Comparison of ENCODE assay signal across 12 mouse cellular contexts in genomic region chr1:134647591-134647990, GRCm38 (mm10). TPM values are rescaled to one million over a fixed set of nuclear protein-coding genes. Genes with fewer than 3 reads are reported as not detected.
DNase-seq lines count a peak whose midpoint lies in the region; ATAC-seq and TF ChIP-seq lines count a peak whose summit lies in the region.
"Had no signal": no experiment of that assay in that cellular context is flagged by ENCODE, and none has a peak within 500 bp of the region (broad histone marks: within the 10 kb centered on the region; RNA-seq: fewer than 3 reads in every experiment).

No protein-coding gene starts in this region.

- peak overlapping the region; percentile 59 for H3K4me3 ChIP-seq in cerebellum, adult 2 months (replicated peaks; ENCODE audit: insufficient read depth, low read depth, low read length)
- peak overlapping the region; percentile 58 for H3K4me3 ChIP-seq in kidney, embryonic 14.5 days (ENCODE audit: low read length)
- peak overlapping the region; percentile 48 for H3K4me3 ChIP-seq in hindbrain, embryonic 13.5 days
- H3K4me3 ChIP-seq in limb, embryonic 14.5 days (replicated peaks; ENCODE audit: low read length) = peak overlapping the region; percentile 52

- peaks cover 37% of the 10 kb centered on the region for H3K4me1 ChIP-seq in cerebellum, adult 2 months (ENCODE audit: control insufficient read depth, insufficient read depth, low read length)
- H3K4me1 ChIP-seq in kidney, embryonic 14.5 days (ENCODE audit: control insufficient read depth, insufficient read depth, low read length) = peaks cover 25% of the 10 kb centered on the region
- H3K4me1 ChIP-seq in hindbrain, embryonic 13.5 days (replicated peaks) = peaks cover 39% of the 10 kb centered on the region
- peaks cover 22% of the 10 kb centered on the region for H3K4me1 ChIP-seq in limb, embryonic 14.5 days (ENCODE audit: control insufficient read depth, insufficient read depth, low read length)

- DNase-seq in cerebellum, adult 2 months = peak; percentile 42 to 48
- DNase-seq in cerebellum, postnatal 36 days = no peak
- DNase-seq in kidney, postnatal 25 days = no peak
- no peak for DNase-seq in limb, embryonic 14.5 days (ENCODE audit: low spot score)
- no peak for DNase-seq in urinary bladder, postnatal 4 days (ENCODE audit: low spot score in 2 of 2)
- DNase-seq in urinary bladder, adult 18-20 months (ENCODE audit: low spot score in 2 of 2) = no peak
- DNase-seq: lung, postnatal 36 days; spleen, adult 18-20 months had no signal

- TF ChIP-seq POLR2A in cerebellum, adult 2 months (IDR thresholded peaks at IDR 0.05; ENCODE audit: borderline replicate concordance, insufficient read depth, low read length) = no peak
- no peak for TF ChIP-seq POLR2A in limb, embryonic 14.5 days (IDR thresholded peaks at IDR 0.05; ENCODE audit: borderline replicate concordance, extremely low read depth, insufficient read depth, insufficient read length)

- 31% methylated on average over 7 of the region's 7 CpGs for WGBS in cerebellum, adult 2 months
- WGBS in kidney, embryonic 14.5 days = 41% methylated on average over 7 of the region's 7 CpGs
- WGBS in hindbrain, embryonic 13.5 days = 25% methylated on average over 7 of the region's 7 CpGs
- WGBS in limb, embryonic 14.5 days = 26% methylated on average over 6 of the region's 7 CpGs

- H3K27me3 ChIP-seq in cerebellum, adult 2 months (ENCODE audit: control insufficient read depth, insufficient read depth, low read length) = no peaks in the 10 kb centered on the region
- peaks cover 46% of the 10 kb centered on the region for H3K27me3 ChIP-seq in kidney, embryonic 14.5 days (ENCODE audit: control insufficient read depth, insufficient read depth, low read length)
- H3K27me3 ChIP-seq in hindbrain, embryonic 13.5 days = peaks cover 73% of the 10 kb centered on the region
- H3K27me3 ChIP-seq in limb, embryonic 14.5 days (ENCODE audit: control insufficient read depth, insufficient read depth, low read length) = peaks cover 52% of the 10 kb centered on the region

- H3K9me3 ChIP-seq in kidney, embryonic 14.5 days (ENCODE audit: control insufficient read depth, low read length) = no peaks in the 10 kb centered on the region
- H3K9me3 ChIP-seq in hindbrain, embryonic 13.5 days = no peaks in the 10 kb centered on the region
- no peaks in the 10 kb centered on the region for H3K9me3 ChIP-seq in limb, embryonic 14.5 days (ENCODE audit: control insufficient read depth, low read length)
- H3K9me3 ChIP-seq: liver, embryonic 12.5 days had no signal

- peak overlapping the region; percentile 91; the same call in 1 of the 2 replicates for H3K4me2 ChIP-seq in kidney, embryonic 14.5 days (replicated peaks; ENCODE audit: low read depth, low read length)
- H3K4me2 ChIP-seq in hindbrain, embryonic 13.5 days = peak overlapping the region; percentile 83; the same call in 1 of the 2 replicates
- H3K4me2 ChIP-seq in limb, embryonic 14.5 days (replicated peaks; ENCODE audit: low read depth, low read length, severe bottlenecking) = peak overlapping the region; percentile 88

- no peak for ATAC-seq in kidney, embryonic 14.5 days (ENCODE audit: low FRiP score, low TSS enrichment)
- no peak for ATAC-seq in hindbrain, embryonic 13.5 days (ENCODE audit: low FRiP score)
- no peak for ATAC-seq in limb, embryonic 14.5 days (ENCODE audit: low FRiP score, low read depth)
- ATAC-seq: liver, embryonic 12.5 days had no signal

- no peaks in the 10 kb centered on the region for H3K36me3 ChIP-seq in kidney, embryonic 14.5 days (ENCODE audit: control insufficient read depth, insufficient read depth, low read length)
- no peaks in the 10 kb centered on the region for H3K36me3 ChIP-seq in hindbrain, embryonic 13.5 days
- no peaks in the 10 kb centered on the region for H3K36me3 ChIP-seq in limb, embryonic 14.5 days (ENCODE audit: control insufficient read depth, insufficient read depth, low read length)
- H3K36me3 ChIP-seq: liver, embryonic 12.5 days had no signal

- peak overlapping the region; percentile 53 for H3K27ac ChIP-seq in cerebellum, adult 2 months (ENCODE audit: insufficient read depth, low read length)
- H3K27ac ChIP-seq in kidney, embryonic 14.5 days (ENCODE audit: low read depth, low read length) = no peak overlapping the region
- H3K27ac ChIP-seq in hindbrain, embryonic 13.5 days = no peak overlapping the region
- no peak overlapping the region for H3K27ac ChIP-seq in limb, embryonic 14.5 days (replicated peaks; ENCODE audit: low read depth, low read length)
- H3K27ac ChIP-seq: kidney, postnatal 0 days; liver, embryonic 12.5 days had no signal

- no peak for TF ChIP-seq CTCF in cerebellum, adult 2 months (IDR thresholded peaks at IDR 0.05; ENCODE audit: borderline replicate concordance, insufficient read depth, low read depth, low read length)

- H3K9ac ChIP-seq in kidney, embryonic 14.5 days (ENCODE audit: low read depth, low read length) = no peak overlapping the region
- no peak overlapping the region for H3K9ac ChIP-seq in hindbrain, embryonic 13.5 days
- H3K9ac ChIP-seq in limb, embryonic 14.5 days (ENCODE audit: low read depth, low read length, severe bottlenecking) = no peak overlapping the region
- H3K9ac ChIP-seq: liver, embryonic 12.5 days had no signal

RNA-seq across cellular contexts. Expression of gene Syt2, which starts 1.1 kb away (rescaled TPM):
- 305 and 318 TPM in 2 replicates for polyA plus RNA-seq in cerebellum, adult 2 months (2012; rRNA removed)
- 1.2 and 1.3 TPM in 2 replicates for polyA plus RNA-seq in kidney, embryonic 14.5 days (2014; fragmentation: Nextera tagmentation; extraction: Ambion mirVana)
- 3.8 and 8.2 TPM in 2 replicates for polyA plus RNA-seq in hindbrain, embryonic 13.5 days (2015; fragmentation: Nextera tagmentation; extraction: Ambion mirVana)
- 1.1 and 1.5 TPM in 2 replicates for polyA plus RNA-seq in limb, embryonic 14.5 days (2012; rRNA removed)
- polyA plus RNA-seq in limb, embryonic 14.5 days (2014; fragmentation: Nextera tagmentation; extraction: Ambion mirVana) = 0.44 and 0.64 TPM in 2 replicates

Comparison
In these comparisons a context has a peak if more than half of its experiments do, and no peak if none do; other contexts are left out.
1. DNase-seq: peak in cerebellum, adult 2 months (2 of 2); none in cerebellum, postnatal 36 days (0 of 2), kidney, postnatal 25 days (0 of 2), limb, embryonic 14.5 days (single experiment), urinary bladder, postnatal 4 days (0 of 2) and urinary bladder, adult 18-20 months (0 of 2).
2. RNA of gene Syt2, which starts 1.1 kb away (polyA plus RNA-seq): 305 to 318 TPM in cerebellum, adult 2 months; 3.8 to 8.2 TPM in hindbrain, embryonic 13.5 days, 0.44 to 1.5 TPM in limb, embryonic 14.5 days and 1.2 to 1.3 TPM in kidney, embryonic 14.5 days; every median in the first group is over 10 times any median in the second.
3. Peak in every context shown above with its lines, with median percentiles within 50 percentile points of each other: H3K4me3 ChIP-seq and H3K4me2 ChIP-seq.